Mouse (Mus musculus): ENCODE data around the gene Dnajb1.
"Not testable (repeated sequence)": the region's sequence is repeated elsewhere in the genome, so short reads cannot be mapped to it uniquely, and the experiment has no call there.

Dnajb1 gene

DNA sequence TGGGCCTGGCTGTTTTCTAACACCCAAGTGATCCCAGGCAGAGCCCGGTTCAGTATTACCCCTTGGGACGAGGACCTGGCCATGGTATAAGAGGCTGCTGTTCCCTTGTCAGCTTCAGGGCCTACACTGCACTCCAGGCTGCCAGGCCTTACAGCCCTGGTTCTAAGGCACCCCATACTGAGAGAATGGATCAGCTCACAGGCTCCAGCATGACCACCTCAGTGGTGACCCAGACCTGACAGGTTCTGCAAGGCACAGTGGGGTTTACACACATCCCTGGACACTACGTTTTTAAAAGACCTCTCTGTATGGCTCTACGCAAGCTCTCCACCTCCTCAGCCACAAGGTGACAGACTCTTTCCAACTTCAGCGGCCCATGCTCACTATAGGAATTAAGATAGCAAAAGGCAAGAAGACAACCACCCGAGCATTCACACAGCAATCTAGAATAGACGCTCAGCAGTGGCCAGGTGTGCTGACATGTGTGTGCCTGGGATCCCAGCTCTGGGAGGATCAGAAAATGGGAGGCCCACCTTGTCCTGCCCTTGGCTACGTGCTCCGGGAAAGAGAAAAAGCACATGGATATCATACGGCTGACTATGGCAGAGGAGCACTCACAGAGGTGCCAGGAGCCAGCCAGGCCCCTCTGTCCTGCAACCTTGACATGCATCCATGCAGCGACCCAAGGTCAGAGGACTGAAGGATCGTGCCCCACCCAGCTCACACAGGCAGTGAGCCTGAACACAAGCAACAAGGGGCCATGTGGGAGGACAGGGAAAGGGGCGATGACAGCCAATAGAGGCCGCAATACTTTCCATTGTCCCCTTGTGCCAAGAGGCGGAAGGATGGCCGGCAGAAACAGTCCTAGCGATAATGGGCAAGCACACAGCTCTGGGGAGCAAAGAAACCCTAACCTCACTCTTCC lies 29.6 kb upstream of the Dnajb1 start:
- no peak for DNase-seq (ENCODE audit: low spot score)

DNA sequence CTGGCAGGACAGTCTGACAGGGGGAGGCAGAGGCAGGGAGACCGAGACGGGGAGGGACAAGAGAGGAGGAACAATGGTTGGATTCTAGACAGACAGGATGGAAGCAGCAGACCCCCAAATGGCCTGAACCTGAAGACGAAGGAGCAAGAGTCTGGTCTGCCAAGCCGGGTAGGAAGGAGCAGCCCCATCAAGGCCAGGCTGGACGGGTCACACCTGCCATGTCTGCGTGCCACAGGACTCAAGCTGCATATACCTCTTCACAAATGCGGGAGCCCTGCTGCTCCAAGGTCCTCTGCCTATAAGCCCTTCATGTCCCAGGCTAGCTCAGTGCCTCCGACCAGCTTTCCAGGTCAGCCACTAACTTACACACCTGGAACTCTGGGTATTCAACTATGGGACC lies 28.3 kb upstream of the Dnajb1 start:
- no peak for DNase-seq (ENCODE audit: low spot score)

GRCm38 (mm10) chr8:83580826-83581225 lies 27.2 kb upstream of the Dnajb1 start:
- DNase-seq (ENCODE audit: low spot score): no peak

DNA sequence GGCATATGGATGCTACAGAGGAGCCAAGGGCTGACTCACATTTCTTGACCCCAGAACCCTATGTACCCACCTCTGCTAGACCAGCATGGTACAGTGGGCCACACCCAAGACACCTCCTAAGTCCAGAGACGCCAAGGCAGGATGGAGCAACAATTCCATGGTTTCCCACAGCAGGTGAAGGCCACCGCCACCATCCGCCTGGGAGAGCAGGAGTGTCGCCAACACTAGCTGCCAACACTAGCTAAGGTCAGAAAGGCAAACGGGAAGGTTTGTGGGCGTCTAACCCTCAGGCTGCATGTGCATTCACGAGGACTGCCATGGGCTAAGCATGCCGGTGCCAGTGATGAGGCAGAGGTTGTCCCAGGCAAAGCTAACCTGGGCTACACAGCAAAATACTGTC lies 25.8 kb upstream of the Dnajb1 start:
- no peak for DNase-seq (ENCODE audit: low spot score)

DNA sequence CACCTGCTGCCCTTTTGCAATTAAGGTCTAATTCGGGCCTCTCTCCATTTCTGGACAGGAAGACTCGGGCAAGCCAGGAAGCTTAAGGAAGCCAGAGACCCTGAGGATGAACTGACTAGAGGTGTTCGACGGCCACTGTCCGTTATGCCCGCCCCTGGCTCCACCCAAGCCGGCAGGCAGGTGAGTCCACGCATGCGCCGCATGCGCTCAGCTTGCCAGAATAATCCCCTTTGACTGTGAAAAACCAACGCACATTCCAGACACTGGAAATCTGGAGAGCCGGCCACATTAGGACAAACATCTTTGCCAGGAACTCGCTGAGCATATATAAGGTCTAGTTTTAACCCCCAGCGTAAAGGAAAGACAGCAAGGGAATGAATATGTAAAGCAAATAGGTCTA lies 24.8 kb upstream of the Dnajb1 start:
- DNase-seq (ENCODE audit: low spot score): no peak

DNA sequence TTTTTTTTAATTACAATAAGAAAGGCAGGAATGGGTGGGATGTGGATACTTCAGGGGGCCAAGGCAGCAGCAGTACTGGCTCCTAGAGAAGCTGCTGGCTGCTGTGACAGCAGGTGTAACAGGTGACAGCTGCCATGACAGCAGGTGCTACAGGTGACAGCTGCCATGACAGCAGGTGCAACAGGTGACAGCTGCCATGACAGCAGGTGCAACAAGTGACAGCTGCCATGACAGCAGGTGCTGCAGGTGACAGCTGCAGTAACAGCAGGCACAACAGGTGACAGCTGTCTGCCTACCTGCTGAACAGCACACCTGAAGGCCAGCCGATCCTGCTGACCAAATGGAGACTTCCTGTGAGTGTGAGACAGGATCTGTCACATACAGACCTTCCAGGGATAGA lies 23.2 kb upstream of the Dnajb1 start:
- DNase-seq (ENCODE audit: low spot score): no peak

DNA sequence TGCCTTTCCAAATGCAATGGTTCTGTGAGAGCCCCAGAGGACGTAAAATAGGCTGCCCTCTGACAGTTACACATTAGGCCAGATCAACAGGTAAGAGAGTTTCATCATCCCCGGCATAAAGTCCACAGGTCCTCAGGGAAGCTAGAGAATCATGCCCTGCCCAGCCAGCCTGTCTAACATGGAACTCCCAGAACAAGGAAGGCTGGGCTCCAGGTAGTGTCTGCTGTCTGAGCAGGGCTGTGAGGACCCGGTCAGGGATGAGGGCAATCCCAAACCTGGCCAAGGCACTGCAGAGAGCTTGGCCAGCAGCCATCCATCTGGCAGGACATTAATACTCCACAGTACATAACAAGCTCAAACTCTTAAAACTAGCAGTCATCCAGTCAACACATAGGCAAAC lies 22.7 kb upstream of the Dnajb1 start:
- no peak for DNase-seq (ENCODE audit: low spot score)

DNA sequence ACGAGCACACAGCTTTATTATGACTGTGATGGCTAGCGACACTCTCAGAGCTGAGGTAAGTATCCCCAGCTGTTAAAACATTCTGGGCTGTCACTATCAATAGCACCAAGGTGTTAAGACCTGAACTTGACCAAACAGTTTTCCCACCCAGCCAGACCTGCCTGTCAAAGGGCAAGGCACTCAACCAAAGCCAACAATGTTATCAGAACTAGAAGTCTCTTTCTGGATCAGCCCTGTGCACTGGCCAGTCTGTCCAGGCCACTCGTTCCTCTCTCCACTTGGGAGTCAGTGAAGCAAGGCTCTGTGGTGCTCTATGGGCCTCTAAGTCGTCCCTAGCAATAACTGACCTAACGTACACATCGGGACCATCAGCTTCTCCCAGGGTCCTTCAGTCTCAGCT lies 20.3 kb upstream of the Dnajb1 start:
- DNase-seq (ENCODE audit: low spot score): no peak

DNA sequence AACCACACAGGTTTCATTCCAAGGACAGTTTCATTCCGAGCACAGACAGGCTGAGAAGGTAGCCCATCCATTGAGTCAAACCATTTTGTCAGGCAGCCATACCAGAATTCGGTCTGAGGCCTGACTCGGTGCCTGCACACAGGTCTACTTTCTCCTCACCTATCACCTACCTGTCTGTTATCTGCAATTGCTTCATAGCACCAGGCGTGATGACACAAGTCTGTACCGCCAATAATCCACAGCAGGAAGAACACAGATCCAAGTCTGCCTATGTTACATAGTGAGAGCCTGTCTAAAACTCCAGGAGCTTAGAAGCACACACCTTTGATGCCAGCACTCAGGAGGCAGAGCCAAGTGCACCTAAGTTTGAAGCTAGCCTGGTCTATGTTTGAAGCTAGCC lies 19.1 kb upstream of the Dnajb1 start:
- DNase-seq (ENCODE audit: low spot score): no peak

DNA sequence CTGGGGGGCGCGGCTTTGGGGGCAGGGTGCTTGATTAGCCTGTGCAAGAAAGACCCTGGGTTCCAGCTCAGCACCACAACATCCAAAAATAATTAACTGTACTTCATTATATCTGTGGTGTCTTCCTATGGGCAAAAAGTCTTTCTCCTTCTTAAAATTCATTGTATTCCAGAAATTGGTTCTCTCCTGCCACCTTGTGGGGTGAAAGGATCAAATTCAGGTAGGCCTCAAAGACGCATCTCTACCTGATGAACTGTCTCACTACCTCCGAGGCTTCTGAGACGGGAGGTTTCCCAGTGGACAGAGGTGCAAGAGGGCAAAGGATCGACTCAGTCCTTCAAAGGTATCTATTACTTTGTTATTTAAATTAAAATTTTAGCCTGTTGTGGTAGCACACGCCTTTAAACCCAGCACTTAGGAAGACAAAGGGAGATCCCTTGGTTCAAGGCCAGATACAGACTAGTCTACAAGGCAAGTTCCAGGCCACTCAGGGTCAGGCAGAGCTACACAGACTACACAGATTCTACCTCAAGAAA lies 17.4 kb upstream of the Dnajb1 start:
- DNase-seq (ENCODE audit: low spot score): no peak

DNA sequence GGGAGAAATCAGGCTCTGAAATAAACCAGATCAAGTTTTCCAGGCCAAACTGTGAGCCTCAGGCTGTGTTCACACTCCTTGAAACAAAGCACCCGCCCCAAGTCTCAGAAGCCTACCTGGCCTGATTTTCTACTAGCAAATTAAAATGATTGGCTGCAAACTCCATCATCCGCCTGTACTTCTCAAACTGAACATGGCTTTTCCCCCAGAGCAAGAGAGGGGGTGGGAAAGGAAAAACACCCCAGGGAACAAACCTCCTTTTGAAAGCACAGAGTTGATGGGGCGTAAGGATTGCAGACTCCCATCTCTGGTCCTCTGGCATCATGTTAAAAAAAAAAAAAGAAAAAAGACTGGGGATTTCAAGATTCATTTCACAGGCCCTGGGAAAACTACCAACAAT lies 15.3 kb upstream of the Dnajb1 start:
- DNase-seq (ENCODE audit: low spot score): no peak

GRCm38 (mm10) chr8:83593325-83594166 lies 14.4 kb upstream of the Dnajb1 start:
- DNase-seq (ENCODE audit: low spot score): no peak

DNA sequence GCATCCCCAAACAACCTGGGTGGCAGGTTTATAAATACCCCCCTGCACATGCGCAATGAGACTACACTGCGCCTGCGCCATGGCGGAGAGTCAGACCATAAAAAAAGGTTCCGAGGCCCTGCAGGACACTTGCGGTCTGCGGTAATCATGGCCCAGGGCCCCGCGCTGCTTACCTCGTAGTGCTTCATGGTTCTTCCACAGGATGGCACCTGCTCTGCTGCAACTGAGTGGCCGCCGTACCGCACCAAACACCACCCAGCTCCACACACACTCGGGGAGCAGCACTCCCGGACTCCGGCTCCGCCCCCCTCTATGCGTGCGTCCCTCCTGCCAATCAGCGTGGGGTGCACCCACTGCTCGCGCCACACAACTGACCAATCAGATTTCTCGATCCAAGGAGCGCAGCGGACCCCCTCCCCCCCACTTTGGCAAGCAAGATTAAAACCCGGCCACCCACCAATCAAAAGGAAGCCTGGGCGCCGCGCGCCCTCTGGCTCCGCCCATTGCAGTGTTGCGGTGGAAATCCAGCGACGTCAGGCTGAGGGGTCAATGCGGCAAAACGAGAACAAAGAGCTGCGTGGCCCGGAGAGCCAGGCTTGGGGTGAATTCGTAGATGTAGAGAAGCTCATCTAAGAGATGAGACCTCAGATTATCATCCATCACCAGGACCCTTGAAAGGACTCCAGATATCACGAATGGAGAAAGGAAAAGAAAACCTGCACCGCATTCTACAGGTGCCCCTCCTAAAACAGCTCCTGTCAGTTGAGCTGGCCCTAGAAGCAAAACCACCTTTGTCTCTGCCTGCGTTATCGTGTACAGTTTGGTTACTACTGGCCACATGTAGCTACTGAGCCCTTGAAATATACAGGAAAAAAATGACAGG lies 13.6 kb upstream of the Dnajb1 start:
- DNase-seq (ENCODE audit: low spot score): peak; percentile 94

DNA sequence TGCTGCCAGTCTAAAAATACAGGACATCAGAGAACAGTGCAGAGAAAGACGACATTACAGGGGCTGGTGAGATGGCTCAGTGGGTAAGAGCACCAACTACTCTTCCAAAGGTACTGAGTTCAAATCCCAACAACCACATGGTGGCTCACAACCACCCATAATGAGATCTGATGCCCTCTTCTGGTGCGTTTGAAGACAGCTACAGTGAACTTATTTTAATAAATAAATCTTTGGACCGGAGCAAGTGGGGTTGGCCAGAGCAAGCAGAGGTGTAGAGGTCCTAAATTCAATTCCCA lies 13.0 kb upstream of the Dnajb1 start:
- not testable (repeated sequence) for DNase-seq (ENCODE audit: low spot score)

DNA sequence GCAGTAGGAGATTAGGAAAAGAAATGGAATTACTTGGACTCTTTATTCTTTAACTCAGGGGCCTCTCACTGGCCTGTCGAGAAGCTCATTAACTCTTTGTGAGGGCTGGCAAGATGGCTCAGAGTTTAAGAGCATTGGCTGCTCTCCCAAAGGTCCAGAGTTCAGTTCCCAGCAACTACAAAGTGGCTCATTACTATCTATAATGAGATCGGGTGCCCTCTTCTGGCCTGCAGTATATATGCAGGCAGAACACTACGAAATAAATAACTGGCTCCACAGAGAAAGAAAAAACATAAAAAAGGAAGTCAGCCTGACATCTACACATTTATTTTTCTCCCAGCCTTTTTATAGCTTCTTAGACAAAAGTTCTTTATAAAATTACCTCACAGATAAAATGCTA lies 11.6 kb upstream of the Dnajb1 start:
- no peak for DNase-seq (ENCODE audit: low spot score)

DNA sequence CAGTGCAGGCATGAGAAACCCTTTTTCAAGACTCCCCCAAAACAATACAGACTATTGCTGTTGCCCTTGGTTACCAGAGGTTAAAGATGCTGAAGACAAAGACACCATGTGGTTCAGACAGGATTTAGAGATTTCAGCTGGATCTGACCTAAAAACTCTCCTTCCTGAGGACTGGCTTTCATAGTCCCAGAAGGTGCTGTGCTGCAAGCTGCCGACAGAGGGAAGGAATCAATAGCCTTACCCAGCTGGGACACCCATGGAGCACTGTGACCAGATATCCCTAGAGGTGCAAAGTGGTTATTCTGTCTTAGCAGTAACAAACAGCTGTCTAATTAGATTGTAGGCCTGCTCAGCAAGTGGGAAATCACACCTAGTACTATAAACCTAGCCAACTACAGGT lies 9.8 kb upstream of the Dnajb1 start:
- DNase-seq (ENCODE audit: low spot score): no peak

DNA sequence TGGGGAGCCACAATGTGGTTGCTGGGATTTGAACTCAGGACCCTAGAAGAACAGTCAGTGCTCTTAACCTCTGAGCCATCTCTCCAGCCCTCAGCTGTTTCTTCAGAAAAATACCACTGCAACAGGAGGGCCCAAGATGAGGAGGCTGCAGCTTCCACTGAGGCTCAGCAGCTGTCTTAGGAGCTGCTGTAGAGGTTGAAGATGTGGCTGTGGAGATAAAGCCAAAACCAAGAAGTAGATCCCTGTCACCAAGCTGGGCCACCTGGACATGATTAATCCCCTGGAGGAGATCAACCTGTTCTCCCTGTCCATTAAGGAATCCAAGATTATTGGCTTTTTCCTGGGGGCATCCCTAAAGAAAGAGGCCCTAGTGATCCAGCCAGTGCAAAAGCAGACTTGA lies 8.2 kb upstream of the Dnajb1 start:
- DNase-seq (ENCODE audit: low spot score): no peak

GRCm38 (mm10) chr8:83602650-83603029 lies 5.4 kb upstream of the Dnajb1 start:
- DNase-seq (ENCODE audit: low spot score): no peak

GRCm38 (mm10) chr8:83608398-83608829 lies 421 bp downstream of the Dnajb1 start:
- DNase-seq (ENCODE audit: low spot score): peak; percentile 84

DNA sequence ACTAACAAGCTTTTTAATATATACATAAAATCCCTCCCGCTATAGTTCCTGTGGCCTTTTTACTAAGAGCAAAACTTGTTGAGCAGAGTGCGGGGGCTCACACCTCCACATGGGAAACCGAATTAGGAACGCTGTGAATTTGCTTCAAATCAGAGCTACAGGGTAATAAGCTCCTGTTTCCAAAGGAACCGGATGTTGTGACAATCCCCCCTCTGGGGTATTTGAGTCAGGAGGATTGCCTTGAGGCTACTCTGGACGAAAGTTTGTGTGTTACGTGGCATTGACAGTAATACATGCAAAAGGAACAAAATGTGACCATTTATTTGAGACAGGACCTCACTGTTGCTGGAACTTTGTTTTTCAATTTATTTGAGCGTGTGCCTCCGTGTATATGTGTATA lies 1.1 kb downstream of the Dnajb1 start:
- DNase-seq (ENCODE audit: low spot score): no peak

- DNase-seq (ENCODE audit: low spot score): no peak
These were observed 1.7 kb downstream of the Dnajb1 start for GRCm38 (mm10) chr8:83609547-83610180.

DNA sequence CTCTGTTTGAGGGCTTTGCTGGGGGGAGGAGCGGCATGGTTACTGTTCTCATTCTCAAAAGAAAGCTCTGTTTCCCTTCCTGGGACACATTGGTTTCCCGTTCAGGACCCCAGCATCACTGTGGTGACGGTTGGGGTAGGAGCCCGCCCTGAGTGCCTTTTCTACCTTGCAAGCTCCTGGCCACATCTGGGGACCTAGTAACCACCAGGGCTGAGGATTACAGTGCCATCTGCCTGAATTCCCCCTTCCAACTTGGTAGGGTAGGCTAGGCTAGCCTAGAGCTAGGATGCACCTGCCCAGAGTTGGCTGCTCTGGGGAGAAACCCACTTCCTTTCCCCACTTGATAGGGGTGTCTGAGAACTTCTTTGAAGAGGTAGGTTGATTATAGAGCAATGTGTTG lies 3.9 kb downstream of the Dnajb1 start:
- DNase-seq (ENCODE audit: low spot score): no peak

Data from ovary, postnatal 36 days (tissue).